Mouse (Mus musculus): ENCODE data around the gene Lrrc23. TPM values are rescaled to one million over a fixed set of nuclear protein-coding genes. Genes with fewer than 3 reads are reported as not detected.
A peak's percentile ranks its signal among the peaks of the same experiment; 100 is the strongest.

The Lrrc23 gene
- polyA plus RNA-seq, 1 experiment: not detected

GRCm38 (mm10) chr6:124757909-124758848 is 21.3 kb downstream of the Lrrc23 start:
- TF ChIP-seq CTCF (IDR thresholded peaks at IDR 0.05; ENCODE audit: low read depth, low read length): no peak
- TF ChIP-seq POLR2A (IDR thresholded peaks at IDR 0.05; ENCODE audit: insufficient read depth, low read length): no peak
- TF ChIP-seq EP300 (IDR thresholded peaks at IDR 0.05; ENCODE audit: insufficient read depth, low read depth, low read length): no peak
- H3K36me3 ChIP-seq (ENCODE audit: control insufficient read depth, insufficient read depth, low read length, poor library complexity, severe bottlenecking): no peaks in the 10 kb centered on the region
- H3K27ac ChIP-seq (ENCODE audit: insufficient read depth, low read length): no peak overlapping the region
- no peak overlapping the region; the same call in 1 of the 2 replicates for H3K9ac ChIP-seq (ENCODE audit: low read depth, poor library complexity, severe bottlenecking)
- no peaks in the 10 kb centered on the region for H3K9me3 ChIP-seq (replicated peaks; ENCODE audit: control insufficient read depth, insufficient read depth, low read length, poor library complexity, severe bottlenecking)
- H3K4me3 ChIP-seq (ENCODE audit: low read depth, low read length): no peak overlapping the region
- no peaks in the 10 kb centered on the region for H3K27me3 ChIP-seq (ENCODE audit: control insufficient read depth, insufficient read depth, low read length, poor library complexity, severe bottlenecking)
- H3K4me1 ChIP-seq (ENCODE audit: control insufficient read depth, insufficient read depth, low read length): peaks cover 5% of the 10 kb centered on the region

GRCm38 (mm10) chr6:124757351-124757880 is 22.1 kb downstream of the Lrrc23 start:
- Histone ChIP-seq H3K27ac (ENCODE audit: insufficient read depth, low read length) (0 out of 2 replicates have a peak overlapping the region, but pooled peaks have one; percentile 45), H3K4me1 (ENCODE audit: control insufficient read depth, insufficient read depth, low read length) (peaks cover 5% of the 10 kb centered on the region)

DNA sequence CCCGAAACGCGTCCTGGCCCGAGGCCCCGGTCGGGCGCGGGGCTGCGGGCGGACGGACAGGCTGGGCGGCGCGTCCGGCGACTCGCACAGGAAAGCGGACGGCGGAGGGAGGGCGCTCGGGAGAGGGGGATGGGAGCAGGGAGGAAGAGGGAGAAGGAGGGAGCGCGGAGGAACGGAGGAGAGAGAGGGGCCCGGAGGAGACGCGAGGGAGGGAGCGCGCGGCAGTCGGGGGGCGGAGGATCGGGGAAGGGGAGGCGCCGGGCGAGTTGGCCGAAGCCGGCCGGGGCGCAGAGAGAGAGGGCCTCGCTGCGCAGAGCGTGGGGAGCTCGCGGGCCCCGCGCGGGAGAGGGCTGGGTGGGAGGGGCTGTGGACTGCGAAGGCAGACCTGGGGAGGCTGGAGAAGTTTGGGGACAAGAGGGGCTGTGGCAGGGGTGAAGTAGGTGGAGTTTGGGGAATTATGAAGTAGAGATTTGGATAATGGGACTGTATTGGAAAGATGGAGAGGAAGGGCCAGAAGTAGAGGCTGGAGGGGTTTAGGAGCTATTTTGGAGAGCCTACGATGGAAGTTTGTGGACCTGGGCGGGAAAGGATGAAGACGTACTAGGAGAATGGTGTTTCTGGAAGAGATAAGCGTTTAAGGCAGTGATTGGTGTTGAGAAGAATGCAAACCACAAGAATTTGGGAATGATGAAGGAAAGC is 22.7 kb downstream of the Lrrc23 start:
- TF ChIP-seq POLR2A (IDR thresholded peaks at IDR 0.05; ENCODE audit: insufficient read depth, low read length) (no peak), EP300 (IDR thresholded peaks at IDR 0.05; ENCODE audit: insufficient read depth, low read depth, low read length) (no peak)
- H3K27ac ChIP-seq (ENCODE audit: insufficient read depth, low read length): peak overlapping the region; percentile 45
- H3K9me3 ChIP-seq (replicated peaks; ENCODE audit: control insufficient read depth, insufficient read depth, low read length, poor library complexity, severe bottlenecking): no peaks in the 10 kb centered on the region
- peak overlapping the region; percentile 98 for H3K9ac ChIP-seq (ENCODE audit: low read depth, poor library complexity, severe bottlenecking)
- peaks cover 5% of the 10 kb centered on the region for H3K4me1 ChIP-seq (ENCODE audit: control insufficient read depth, insufficient read depth, low read length)
- peak overlapping the region; percentile 71 for H3K4me3 ChIP-seq (ENCODE audit: low read depth, low read length)
- H3K36me3 ChIP-seq (ENCODE audit: control insufficient read depth, insufficient read depth, low read length, poor library complexity, severe bottlenecking): no peaks in the 10 kb centered on the region
- no peaks in the 10 kb centered on the region for H3K27me3 ChIP-seq (ENCODE audit: control insufficient read depth, insufficient read depth, low read length, poor library complexity, severe bottlenecking)

More at GRCm38 (mm10) chr6:124757351-124757880, 22.1 kb downstream of the Lrrc23 start:
- no peaks in the 10 kb centered on the region for H3K9me3 ChIP-seq (replicated peaks; ENCODE audit: control insufficient read depth, insufficient read depth, low read length, poor library complexity, severe bottlenecking)
- H3K9ac ChIP-seq (ENCODE audit: low read depth, poor library complexity, severe bottlenecking): peak overlapping the region; percentile 98
- no peaks in the 10 kb centered on the region for H3K36me3 ChIP-seq (ENCODE audit: control insufficient read depth, insufficient read depth, low read length, poor library complexity, severe bottlenecking)
- TF ChIP-seq POLR2A (IDR thresholded peaks at IDR 0.05; ENCODE audit: insufficient read depth, low read length) (no peak), EP300 (IDR thresholded peaks at IDR 0.05; ENCODE audit: insufficient read depth, low read depth, low read length) (no peak), CTCF (IDR thresholded peaks at IDR 0.05; ENCODE audit: low read depth, low read length) (no peak)
- no peaks in the 10 kb centered on the region for H3K27me3 ChIP-seq (ENCODE audit: control insufficient read depth, insufficient read depth, low read length, poor library complexity, severe bottlenecking)
- H3K4me3 ChIP-seq (ENCODE audit: low read depth, low read length): peak overlapping the region; percentile 71

DNA sequence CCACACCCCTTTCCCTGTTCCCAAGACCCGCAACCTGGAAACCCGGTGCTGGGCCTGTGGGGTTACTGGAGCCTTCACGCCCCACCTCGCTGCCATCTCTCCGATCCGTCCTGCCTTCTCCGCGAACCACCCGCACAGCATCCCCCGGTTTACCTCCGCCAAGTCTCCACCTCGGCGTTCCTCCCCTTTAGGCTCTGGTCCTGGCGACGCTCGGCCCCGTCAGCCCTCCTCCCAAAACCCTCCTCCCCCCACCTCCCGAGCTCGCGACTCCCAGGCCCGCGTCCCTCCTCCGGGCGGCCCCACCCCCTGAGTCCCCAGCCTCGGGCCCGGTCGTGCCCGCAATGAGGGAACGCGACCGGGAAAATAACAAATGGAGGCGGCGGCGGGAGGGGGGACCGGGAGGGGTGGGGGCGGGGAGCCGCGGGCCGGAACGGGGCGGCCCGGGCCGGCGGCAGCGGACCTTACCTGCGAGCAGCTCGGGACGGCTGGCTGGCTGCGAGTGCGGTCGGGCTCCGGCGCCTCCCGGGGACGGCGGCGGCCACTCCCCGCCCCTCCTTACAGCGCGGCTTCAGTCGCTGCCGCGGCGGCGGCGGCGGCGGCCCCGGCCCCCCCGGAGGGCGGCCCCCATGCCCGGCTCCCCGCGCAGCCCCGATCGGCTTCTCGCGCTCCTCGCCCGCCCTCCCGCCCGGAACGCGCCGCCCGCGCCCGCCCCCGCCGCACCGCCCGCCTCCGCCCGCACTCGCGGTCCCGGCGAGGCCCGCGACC is 23.5 kb downstream of the Lrrc23 start, which contains the start of the genes Gm45234 and Atn1:
Gene Gm45234, minus strand, starts transcription at position 191 of the 765 bp plus-strand sequence.
Gene Atn1, minus strand, starts transcription at position 694 of the 765 bp plus-strand sequence.
- Histone ChIP-seq H3K9ac (ENCODE audit: low read depth, poor library complexity, severe bottlenecking) (peak within 1 kb of the TSS; percentile 98), H3K27ac (ENCODE audit: insufficient read depth, low read length) (peak within 1 kb of the TSS; percentile 45), H3K9me3 (replicated peaks; ENCODE audit: control insufficient read depth, insufficient read depth, low read length, poor library complexity, severe bottlenecking) (no peaks in the 10 kb centered on the region), H3K4me3 (ENCODE audit: low read depth, low read length) (peak within 1 kb of the TSS; percentile 71), H3K27me3 (ENCODE audit: control insufficient read depth, insufficient read depth, low read length, poor library complexity, severe bottlenecking) (no peaks in the 10 kb centered on the region), H3K36me3 (ENCODE audit: control insufficient read depth, insufficient read depth, low read length, poor library complexity, severe bottlenecking) (no peaks in the 10 kb centered on the region), H3K4me1 (ENCODE audit: control insufficient read depth, insufficient read depth, low read length) (peaks cover 5% of the 10 kb centered on the region)
- TF ChIP-seq CTCF (IDR thresholded peaks at IDR 0.05; ENCODE audit: low read depth, low read length) (no peak), EP300 (IDR thresholded peaks at IDR 0.05; ENCODE audit: insufficient read depth, low read depth, low read length) (no peak), POLR2A (IDR thresholded peaks at IDR 0.05; ENCODE audit: insufficient read depth, low read length) (no peak)

- H3K27me3 ChIP-seq (ENCODE audit: control insufficient read depth, insufficient read depth, low read length, poor library complexity, severe bottlenecking): no peaks in the 10 kb centered on the region
- H3K9ac ChIP-seq (ENCODE audit: low read depth, poor library complexity, severe bottlenecking): peak overlapping the region; percentile 98
- no peaks in the 10 kb centered on the region for H3K9me3 ChIP-seq (replicated peaks; ENCODE audit: control insufficient read depth, insufficient read depth, low read length, poor library complexity, severe bottlenecking)
- H3K27ac ChIP-seq (ENCODE audit: insufficient read depth, low read length): peak overlapping the region; percentile 17
- H3K4me3 ChIP-seq (ENCODE audit: low read depth, low read length): peak overlapping the region; percentile 64
- no peaks in the 10 kb centered on the region for H3K36me3 ChIP-seq (ENCODE audit: control insufficient read depth, insufficient read depth, low read length, poor library complexity, severe bottlenecking)
- TF ChIP-seq EP300 (IDR thresholded peaks at IDR 0.05; ENCODE audit: insufficient read depth, low read depth, low read length) (no peak), CTCF (IDR thresholded peaks at IDR 0.05; ENCODE audit: low read depth, low read length) (no peak), POLR2A (IDR thresholded peaks at IDR 0.05; ENCODE audit: insufficient read depth, low read length) (no peak)
- H3K4me1 ChIP-seq (ENCODE audit: control insufficient read depth, insufficient read depth, low read length): peaks cover 5% of the 10 kb centered on the region
Observed at GRCm38 (mm10) chr6:124755306-124755705, 24.2 kb downstream of the Lrrc23 start.
